In the genomic region with DNA sequence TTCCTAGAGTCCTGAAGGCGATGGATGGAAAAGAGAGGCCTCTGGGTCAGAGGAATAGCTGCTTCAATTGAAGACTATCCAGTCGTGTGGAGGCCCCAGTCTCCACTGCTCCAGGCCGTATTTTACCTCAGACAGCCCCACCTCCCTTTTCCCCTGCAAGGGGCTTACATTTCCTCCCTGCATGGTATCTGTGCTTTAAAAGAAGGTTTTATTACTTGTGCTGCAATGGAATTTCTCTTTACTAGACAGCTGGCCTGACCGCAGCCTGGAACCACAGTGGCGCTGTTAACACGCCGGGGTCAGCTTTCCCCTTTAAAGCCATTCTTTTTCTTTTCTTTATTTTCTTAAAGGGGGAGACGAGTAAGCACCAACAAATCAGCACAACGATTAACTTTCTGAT, we compare ENCODE assay signal across 18 mouse cellular contexts.
DNase-seq lines count a peak whose midpoint lies in the region; ATAC-seq and TF ChIP-seq lines count a peak whose summit lies in the region.
"Had no signal": no experiment of that assay in that cellular context is flagged by ENCODE, and none has a peak within 500 bp of the region (broad histone marks: within the 10 kb centered on the region; RNA-seq: fewer than 3 reads in every experiment).

No protein-coding gene starts in this region.

- no peak overlapping the region for H3K4me3 ChIP-seq in forebrain, embryonic 11.5 days (ENCODE audit: low read depth, low read length)
- no peak overlapping the region for H3K4me3 ChIP-seq in forebrain, postnatal 0 days (ENCODE audit: low read depth, low read length)
- no peak overlapping the region for H3K4me3 ChIP-seq in lung, embryonic 14.5 days (ENCODE audit: low read depth, low read length)
- H3K4me3 ChIP-seq in embryonic facial prominence, embryonic 11.5 days (ENCODE audit: low read depth, low read length), result no peak overlapping the region
- H3K4me3 ChIP-seq in limb, embryonic 15.5 days, result no peak overlapping the region
- H3K4me3 ChIP-seq: forebrain, embryonic 12.5 days; gastrocnemius, adult 2 months; heart, embryonic 10.5 days; left cerebral cortex, adult 2 months; megakaryocyte, embryonic 14.5 days had no signal

- no peak overlapping the region for H3K27ac ChIP-seq in forebrain, embryonic 11.5 days (ENCODE audit: low read depth, low read length)
- no peak overlapping the region for H3K27ac ChIP-seq in forebrain, postnatal 0 days (ENCODE audit: low read depth, low read length)
- H3K27ac ChIP-seq in lung, embryonic 14.5 days (ENCODE audit: low read depth), result no peak overlapping the region
- no peak overlapping the region for H3K27ac ChIP-seq in embryonic facial prominence, embryonic 11.5 days (replicated peaks; ENCODE audit: low read depth, low read length)
- H3K27ac ChIP-seq in limb, embryonic 15.5 days, result no peak overlapping the region
- H3K27ac ChIP-seq: gastrocnemius, adult 2 months; left cerebral cortex, adult 2 months; liver, embryonic 14.5 days had no signal

- H3K36me3 ChIP-seq in forebrain, embryonic 11.5 days (ENCODE audit: control insufficient read depth, insufficient read depth, low read length), result no peaks in the 10 kb centered on the region
- no peaks in the 10 kb centered on the region for H3K36me3 ChIP-seq in forebrain, postnatal 0 days (ENCODE audit: insufficient read depth)
- no peaks in the 10 kb centered on the region for H3K36me3 ChIP-seq in lung, embryonic 14.5 days (ENCODE audit: insufficient read depth)
- H3K36me3 ChIP-seq in embryonic facial prominence, embryonic 11.5 days (replicated peaks; ENCODE audit: control insufficient read depth, insufficient read depth, low read depth, low read length), result no peaks in the 10 kb centered on the region; the same call in 1 of the 2 replicates
- H3K36me3 ChIP-seq in limb, embryonic 15.5 days, result no peaks in the 10 kb centered on the region
- H3K36me3 ChIP-seq: forebrain, embryonic 12.5 days; heart, embryonic 10.5 days had no signal

- TF ChIP-seq CTCF in forebrain, postnatal 0 days (IDR thresholded peaks at IDR 0.05; ENCODE audit: low read depth), result no peak
- no peak for TF ChIP-seq CTCF in lung, embryonic 14.5 days (IDR thresholded peaks at IDR 0.05; ENCODE audit: low read depth)

- peaks cover 34% of the 10 kb centered on the region for H3K4me1 ChIP-seq in forebrain, embryonic 11.5 days (replicated peaks; ENCODE audit: control insufficient read depth, insufficient read depth, low read length)
- H3K4me1 ChIP-seq in forebrain, postnatal 0 days (ENCODE audit: insufficient read depth), result peaks cover 13% of the 10 kb centered on the region
- peaks cover 10% of the 10 kb centered on the region for H3K4me1 ChIP-seq in lung, embryonic 14.5 days (ENCODE audit: insufficient read depth)
- H3K4me1 ChIP-seq in embryonic facial prominence, embryonic 11.5 days (ENCODE audit: control insufficient read depth, insufficient read depth, low read length), result peaks cover 17% of the 10 kb centered on the region
- H3K4me1 ChIP-seq in limb, embryonic 15.5 days, result peaks cover 47% of the 10 kb centered on the region

- H3K4me2 ChIP-seq in forebrain, embryonic 11.5 days (ENCODE audit: low read depth, low read length, severe bottlenecking), result no peak overlapping the region
- H3K4me2 ChIP-seq in forebrain, postnatal 0 days (ENCODE audit: low read depth), result no peak overlapping the region
- H3K4me2 ChIP-seq in lung, embryonic 14.5 days, result no peak overlapping the region
- no peak overlapping the region for H3K4me2 ChIP-seq in embryonic facial prominence, embryonic 11.5 days (ENCODE audit: low read depth, low read length)
- H3K4me2 ChIP-seq in limb, embryonic 15.5 days, result no peak overlapping the region
- H3K4me2 ChIP-seq: forebrain, embryonic 12.5 days had no signal

- H3K9me3 ChIP-seq in forebrain, embryonic 11.5 days (ENCODE audit: control insufficient read depth, low read length), result no peaks in the 10 kb centered on the region
- no peaks in the 10 kb centered on the region for H3K9me3 ChIP-seq in forebrain, postnatal 0 days (ENCODE audit: low read length)
- no peaks in the 10 kb centered on the region for H3K9me3 ChIP-seq in lung, embryonic 14.5 days (ENCODE audit: low read depth, low read length)
- no peaks in the 10 kb centered on the region for H3K9me3 ChIP-seq in embryonic facial prominence, embryonic 11.5 days (replicated peaks; ENCODE audit: control insufficient read depth, low read length)
- no peaks in the 10 kb centered on the region for H3K9me3 ChIP-seq in limb, embryonic 15.5 days
- H3K9me3 ChIP-seq: forebrain, embryonic 12.5 days; heart, embryonic 10.5 days; megakaryocyte, embryonic 14.5 days had no signal

- 0 out of 2 replicates have a peak, but pooled peaks have one; percentile 36 for ATAC-seq in forebrain, embryonic 11.5 days (replicated peaks; ENCODE audit: low FRiP score)
- ATAC-seq in forebrain, postnatal 0 days, result no peak
- ATAC-seq in lung, embryonic 14.5 days (ENCODE audit: insufficient read depth), result peak; percentile 28; the same call in 1 of the 2 replicates
- ATAC-seq in embryonic facial prominence, embryonic 11.5 days (replicated peaks; ENCODE audit: insufficient number of reproducible peaks, low FRiP score, low TSS enrichment, low read depth), result peak; percentile 50; the same call in 1 of the 2 replicates
- peak; percentile 48; the same call in 1 of the 2 replicates for ATAC-seq in limb, embryonic 15.5 days (ENCODE audit: insufficient number of reproducible peaks, low FRiP score, low TSS enrichment, low read depth)

- whole genome bisulfite sequencing in forebrain, embryonic 11.5 days, result 11% methylated on average over 9 of the region's 9 CpGs
- WGBS in forebrain, postnatal 0 days, result 59% methylated on average over 9 of the region's 9 CpGs
- 33% methylated on average over 9 of the region's 9 CpGs for WGBS in lung, embryonic 14.5 days
- 9% methylated on average over 9 of the region's 9 CpGs for WGBS in embryonic facial prominence, embryonic 11.5 days
- WGBS in limb, embryonic 15.5 days, result 22% methylated on average over 9 of the region's 9 CpGs

- no peak overlapping the region for H3K9ac ChIP-seq in forebrain, embryonic 11.5 days (ENCODE audit: low read length)
- no peak overlapping the region for H3K9ac ChIP-seq in forebrain, postnatal 0 days
- H3K9ac ChIP-seq in lung, embryonic 14.5 days, result no peak overlapping the region
- no peak overlapping the region for H3K9ac ChIP-seq in embryonic facial prominence, embryonic 11.5 days (replicated peaks; ENCODE audit: low read length)
- H3K9ac ChIP-seq in limb, embryonic 15.5 days, result no peak overlapping the region
- H3K9ac ChIP-seq: forebrain, embryonic 12.5 days; liver, embryonic 14.5 days had no signal

- peaks cover 9% of the 10 kb centered on the region for H3K27me3 ChIP-seq in forebrain, embryonic 11.5 days (ENCODE audit: control insufficient read depth, insufficient read depth, low read length)
- no peaks in the 10 kb centered on the region for H3K27me3 ChIP-seq in forebrain, postnatal 0 days (ENCODE audit: insufficient read depth, low read length)
- H3K27me3 ChIP-seq in lung, embryonic 14.5 days (ENCODE audit: insufficient read depth, low read length), result no peaks in the 10 kb centered on the region
- no peaks in the 10 kb centered on the region for H3K27me3 ChIP-seq in embryonic facial prominence, embryonic 11.5 days (ENCODE audit: control insufficient read depth, insufficient read depth, low read length)
- H3K27me3 ChIP-seq in limb, embryonic 15.5 days, result peaks cover 45% of the 10 kb centered on the region
- H3K27me3 ChIP-seq: megakaryocyte, embryonic 14.5 days had no signal

- DNase-seq in forebrain, embryonic 11.5 days (ENCODE audit: low spot score), result no peak
- DNase-seq in forebrain, postnatal 0 days, result no peak
- DNase-seq in lung, embryonic 14.5 days, result peak; percentile 57
- DNase-seq in lung, adult 18-20 months, result no peak
- peak; percentile 74 for DNase-seq in embryonic facial prominence, embryonic 11.5 days (ENCODE audit: low spot score)
- DNase-seq in ovary, postnatal 36 days (ENCODE audit: low spot score), result no peak
- DNase-seq in gastrocnemius, postnatal 25 days, result no peak
- DNase-seq: adrenal gland, adult 8-10 months; gastrocnemius, adult 2 months; heart, postnatal 4 days; kidney, adult 9 months; thymus, adult 18-20 months had no signal

Comparison
In these comparisons a context has a peak if more than half of its experiments do, and no peak if none do; other contexts are left out.
1. DNase-seq: peak in lung, embryonic 14.5 days (single experiment) and embryonic facial prominence, embryonic 11.5 days (single experiment); none in forebrain, embryonic 11.5 days (single experiment), forebrain, postnatal 0 days (single experiment), lung, adult 18-20 months (0 of 2), ovary, postnatal 36 days (single experiment) and gastrocnemius, postnatal 25 days (single experiment).